Mouse (Mus musculus): ENCODE results near the gene Rgr. TPM values are rescaled to one million over a fixed set of nuclear protein-coding genes. Genes with fewer than 3 reads are reported as not detected.
"Not testable (repeated sequence)": the region's sequence is repeated elsewhere in the genome, so short reads cannot be mapped to it uniquely, and the experiment has no call there.

Gene Rgr
- polyA plus RNA-seq, 2 experiments from 2014 or later: not detected

DNA sequence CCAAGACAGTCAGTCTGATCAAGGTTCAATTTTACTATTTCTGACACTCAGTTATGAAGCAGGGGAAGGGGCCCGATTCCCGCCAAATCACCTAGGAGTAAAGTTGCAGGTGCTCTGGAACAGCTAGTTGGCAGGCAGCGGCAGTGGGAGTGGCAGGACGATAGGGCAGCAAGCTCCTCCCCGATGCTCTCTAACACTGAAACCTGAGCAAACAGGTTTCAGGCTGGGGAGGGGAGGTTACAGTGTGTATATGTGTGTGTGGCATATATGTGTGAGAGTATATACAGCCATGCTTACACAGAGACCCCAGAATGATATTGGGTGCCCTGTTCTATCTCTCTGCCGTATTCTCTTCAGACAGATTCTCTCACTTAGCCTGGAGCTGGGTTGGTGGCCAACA lies 48.0 kb downstream of the Rgr start:
- not testable (repeated sequence) for ATAC-seq

DNA sequence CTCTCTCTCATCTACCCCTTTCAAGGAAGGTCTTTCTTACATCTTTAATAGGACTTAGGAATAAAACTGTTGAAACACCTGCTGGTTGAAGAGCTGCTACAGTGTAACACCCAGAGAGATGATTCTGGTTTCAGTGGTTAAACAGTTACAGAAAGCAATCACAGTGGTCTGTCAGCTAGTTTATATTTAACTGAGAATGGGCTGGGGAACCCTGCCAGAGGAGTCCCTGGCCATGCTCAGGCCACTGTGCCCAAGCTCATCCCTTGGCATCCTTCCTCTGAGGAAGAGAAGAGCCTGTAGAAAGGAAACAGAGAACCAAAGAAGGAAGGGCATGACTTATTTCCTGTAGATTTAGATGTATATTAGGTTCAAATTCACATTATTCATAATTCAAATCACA lies 59.0 kb downstream of the Rgr start:
- ATAC-seq: no peak

DNA sequence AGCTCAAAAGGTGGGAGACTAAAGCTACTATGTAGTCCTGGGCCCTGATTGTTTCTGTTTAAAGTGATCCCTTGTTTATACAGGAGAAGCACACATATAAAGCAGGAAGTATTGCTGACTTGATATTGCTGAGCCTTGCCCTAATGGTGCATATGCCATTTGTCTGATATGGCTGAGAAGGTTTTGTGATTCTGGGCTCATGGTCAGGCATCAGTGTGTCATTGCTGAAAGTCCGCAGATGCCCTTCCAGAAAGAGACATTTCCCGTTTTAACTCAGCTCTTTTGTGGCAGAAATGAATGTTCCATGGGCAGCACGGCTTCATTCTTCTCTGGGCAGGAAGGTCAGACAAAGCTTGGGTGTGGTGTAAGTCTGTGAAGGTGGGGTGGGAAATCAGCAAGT lies 63.1 kb downstream of the Rgr start:
- ATAC-seq: no peak

Other genes with a start within 250 kb of the Rgr start
- 10 to 100 TPM; 15.4 to 21.1 TPM for gene Ccser2, start 80.2 kb downstream of the Rgr start, polyA plus RNA-seq (2017; shearing (Covaris generic))
- not detected for gene Lrit1, start 5.9 kb upstream of the Rgr start, polyA plus RNA-seq (2017; shearing (Covaris generic))
- gene Lrit2, start 19.0 kb upstream of the Rgr start, polyA plus RNA-seq (2017; shearing (Covaris generic)): not detected
- not detected for gene Cdhr1, start 49.4 kb upstream of the Rgr start, polyA plus RNA-seq (2017; shearing (Covaris generic))
- gene 2610528A11Rik, start 65.1 kb upstream of the Rgr start, polyA plus RNA-seq (2017; shearing (Covaris generic)): under 1 TPM in 1 of 2 experiments, not detected in 1; 0.49 TPM
- gene Ghitm, start 86.3 kb upstream of the Rgr start, polyA plus RNA-seq (2017; shearing (Covaris generic)): 100 to 1,000 TPM; 350 to 391 TPM